Mouse (Mus musculus): ENCODE results near the gene Vil1. TPM values are rescaled to one million over a fixed set of nuclear protein-coding genes. Genes with fewer than 3 reads are reported as not detected.
A peak's percentile ranks its signal among the peaks of the same experiment; 100 is the strongest.

Vil1 gene
- total RNA-seq, 2 experiments from 2014 or later, result 0.65 to 0.83 TPM

- no peak for DNase-seq
- intact Hi-C loops (cut with DNase I), result no loop called here
Observed at GRCm38 (mm10) chr1:74401015-74401702, 8.0 kb upstream of the Vil1 start.

- no peak for DNase-seq
- intact Hi-C loops (cut with DNase I), result no loop called here
Observed at GRCm38 (mm10) chr1:74404206-74404605, 5.0 kb upstream of the Vil1 start.

- intact Hi-C loops (cut with DNase I), result no loop called here
- no peak for DNase-seq
Observed at GRCm38 (mm10) chr1:74411753-74412325, 2.7 kb downstream of the Vil1 start.

- no peak for DNase-seq
- intact Hi-C loops (cut with DNase I), result no loop called here
Observed at GRCm38 (mm10) chr1:74412711-74413110, 3.5 kb downstream of the Vil1 start.

- no peak for DNase-seq
- intact Hi-C loops (cut with DNase I), result no loop called here
Observed at GRCm38 (mm10) chr1:74415143-74415542, 6.0 kb downstream of the Vil1 start.

- DNase-seq, result peak; percentile 14 to 44
- intact Hi-C loops (cut with DNase I), result no loop called here
Observed at GRCm38 (mm10) chr1:74418747-74419439, 9.7 kb downstream of the Vil1 start.

GRCm38 (mm10) chr1:74419440-74419794 lies 10.2 kb downstream of the Vil1 start:
- intact Hi-C loops (cut with DNase I), result no loop called here
- DNase-seq, result peak; percentile 11 to 24

- intact Hi-C loops (cut with DNase I), result no loop called here
- no peak for DNase-seq
Observed at GRCm38 (mm10) chr1:74423147-74423546, 14.0 kb downstream of the Vil1 start.

GRCm38 (mm10) chr1:74425845-74426244 lies 16.7 kb downstream of the Vil1 start:
- DNase-seq, result no peak
- intact Hi-C loops (cut with DNase I), result no loop called here

- no peak for DNase-seq
- intact Hi-C loops (cut with DNase I), result no loop called here
Observed at GRCm38 (mm10) chr1:74433220-74433619, 24.0 kb downstream of the Vil1 start.

- intact Hi-C loops (cut with DNase I), result no loop called here
- no peak for DNase-seq
Observed at GRCm38 (mm10) chr1:74434596-74434995, 25.4 kb downstream of the Vil1 start.

- DNase-seq, result no peak
- intact Hi-C loops (cut with DNase I), result no loop called here
Observed at GRCm38 (mm10) chr1:74435563-74435962, 26.4 kb downstream of the Vil1 start.

GRCm38 (mm10) chr1:74437702-74438427 lies 28.7 kb downstream of the Vil1 start:
- intact Hi-C loops (cut with DNase I), result no loop called here
- peak; percentile 36 for DNase-seq

- no peak for DNase-seq
- intact Hi-C loops (cut with DNase I), result no loop called here
Observed at GRCm38 (mm10) chr1:74439166-74439876, 30.1 kb downstream of the Vil1 start.

- DNase-seq, result no peak
- intact Hi-C loops (cut with DNase I), result no loop called here
Observed at GRCm38 (mm10) chr1:74444538-74444937, 35.4 kb downstream of the Vil1 start.

GRCm38 (mm10) chr1:74452611-74453045 lies 43.5 kb downstream of the Vil1 start:
- peak; percentile 15 to 41 for DNase-seq
- intact Hi-C loops (cut with DNase I), result loop anchor here (2.0 to 5.0 kb wide), 5 partner anchors 54 to 246 kb away; partner anchors contain the start of gene Catip

- peak; percentile 40 to 48 for DNase-seq
- intact Hi-C loops (cut with DNase I), result loop anchor here (2.0 kb wide), 1 partner anchor 299 kb away; no protein-coding TSS in a partner anchor
Observed at GRCm38 (mm10) chr1:74460273-74460672, 51.1 kb downstream of the Vil1 start.
